Mouse (Mus musculus) CH12.LX (cell line): ENCODE measurements around the gene Baiap3. TPM values are rescaled to one million over a fixed set of nuclear protein-coding genes. Genes with fewer than 3 reads are reported as not detected.

ENCODE experiments used
- DNase-seq: peaks from one replicate; pipeline ENCODE4 v3.0.0-alpha.2; 2013; ENCODE audit errors: extremely low read depth
- H3K27ac ChIP-seq: 2 replicates; pipeline ENCODE4 v1.5.1; 2012; ENCODE audit warnings: low read depth, mild to moderate bottlenecking, control low read depth, moderate library complexity; ENCODE audit not compliant: insufficient read depth
- H3K27me3 ChIP-seq: replicated peaks from 2 replicates; pipeline ENCODE3; 2012; ENCODE audit warnings: inconsistent platforms
- H3K36me3 ChIP-seq, 2 experiments: replicated peaks in 1 of 2; 2 replicates each; pipeline versions ENCODE3 to v1.6.1; 2012; ENCODE audit warnings: inconsistent platforms in 1 of 2, low read length in 1 of 2, mild to moderate bottlenecking in 1 of 2, mixed read lengths in 1 of 2, moderate library complexity in 1 of 2; ENCODE audit not compliant: control insufficient read depth in 1 of 2, insufficient read depth in 1 of 2
- H3K4me1 ChIP-seq, 2 experiments: 2 replicates each; pipeline ENCODE4 v1.6.1; 2012; ENCODE audit warnings: inconsistent platforms in 1 of 2, moderate library complexity in 1 of 2; ENCODE audit not compliant: insufficient read depth in 2 of 2, control insufficient read depth in 1 of 2
- H3K4me2 ChIP-seq: 2 replicates; pipeline ENCODE4 v1.6.1; 2012; ENCODE audit warnings: low read depth, mild to moderate bottlenecking, control low read depth; ENCODE audit not compliant: poor library complexity, insufficient read depth, severe bottlenecking
- H3K4me3 ChIP-seq, 3 experiments: fragments of 150-350 bp in 1 of 3; sonication (generic) in 1 of 3; replicated peaks in 1 of 3; 2 replicates each; pipeline versions ENCODE3 to v1.5.1; 2011 to 2012; ENCODE audit warnings: low read depth in 2 of 3, low read length in 2 of 3, mild to moderate bottlenecking in 2 of 3, moderate library complexity in 2 of 3, control low read depth in 1 of 3, improper control_type of control experiment in 1 of 3, inconsistent platforms in 1 of 3, mixed read lengths in 1 of 3; ENCODE audit not compliant: poor library complexity in 1 of 3
- H3K79me2 ChIP-seq: replicated peaks from 2 replicates; pipeline ENCODE4 v1.6.1; 2012; ENCODE audit warnings: mild to moderate bottlenecking, moderate library complexity; ENCODE audit not compliant: control insufficient read depth, poor library complexity, insufficient read depth, severe bottlenecking; ENCODE audit errors: extremely low read depth
- H3K9ac ChIP-seq: 2 replicates; pipeline ENCODE4 v1.6.1; 2012; ENCODE audit warnings: low read depth, mild to moderate bottlenecking, control low read depth, moderate library complexity; ENCODE audit not compliant: insufficient read depth
- H3K9me3 ChIP-seq: replicated peaks from 2 replicates; pipeline ENCODE3; 2012; ENCODE audit warnings: low read length, inconsistent platforms, mixed read lengths
- BHLHE40 ChIP-seq: IDR thresholded peaks from 2 replicates; pipeline ENCODE4 v1.6.1; 2011; ENCODE audit warnings: mild to moderate bottlenecking, low read depth, low read length, improper control_type of control experiment
- CHD1 ChIP-seq: IDR thresholded peaks from 2 replicates; pipeline ENCODE4 v1.6.1; 2012; ENCODE audit warnings: low read depth, low read length, improper control_type of control experiment, inconsistent platforms
- CHD2 ChIP-seq: IDR thresholded peaks from 2 replicates; pipeline ENCODE4 v1.6.1; 2011; ENCODE audit warnings: low read length, improper control_type of control experiment
- E2F4 ChIP-seq: IDR thresholded peaks from 2 replicates; pipeline ENCODE4 v1.6.1; 2011; ENCODE audit warnings: low read depth, low read length, improper control_type of control experiment; ENCODE audit not compliant: insufficient replicate concordance
- ELF1 ChIP-seq: IDR thresholded peaks from 2 replicates; pipeline ENCODE4 v1.6.1; 2014; ENCODE audit warnings: low read depth, mild to moderate bottlenecking, inconsistent platforms, low read length, improper control_type of control experiment
- EP300 ChIP-seq: IDR thresholded peaks from 2 replicates; pipeline ENCODE4 v1.6.1; 2011; ENCODE audit warnings: low read length, improper control_type of control experiment
- ETS1 ChIP-seq: conservative IDR thresholded peaks from 2 replicates; pipeline ENCODE4 v1.6.1; 2012; ENCODE audit warnings: low read depth, mild to moderate bottlenecking, inconsistent platforms, low read length, improper control_type of control experiment, moderate library complexity
- HCFC1 ChIP-seq: IDR thresholded peaks from 2 replicates; pipeline ENCODE4 v1.6.1; 2012; ENCODE audit warnings: low read depth, mild to moderate bottlenecking, inconsistent platforms, low read length, improper control_type of control experiment
- IRF4 ChIP-seq: IDR thresholded peaks from 2 replicates; pipeline ENCODE4 v1.6.1; 2014; ENCODE audit warnings: low read depth, mild to moderate bottlenecking, inconsistent platforms, low read length, improper control_type of control experiment
- JUND ChIP-seq: conservative IDR thresholded peaks from 2 replicates; pipeline ENCODE4 v1.6.1; 2011; ENCODE audit warnings: low read depth, low read length, improper control_type of control experiment
- KAT2A ChIP-seq: IDR thresholded peaks from 2 replicates; pipeline ENCODE4 v1.6.1; 2012; ENCODE audit warnings: low read length, improper control_type of control experiment, inconsistent platforms; ENCODE audit not compliant: insufficient replicate concordance
- MAFK ChIP-seq: IDR thresholded peaks from 2 replicates; pipeline ENCODE4 v1.6.1; 2011; ENCODE audit warnings: low read length, improper control_type of control experiment; ENCODE audit not compliant: insufficient replicate concordance
- MAX ChIP-seq: IDR thresholded peaks from 2 replicates; pipeline ENCODE4 v1.6.1; 2011; ENCODE audit warnings: low read length, improper control_type of control experiment
- MAZ ChIP-seq: IDR thresholded peaks from 2 replicates; pipeline ENCODE4 v1.6.1; 2012; ENCODE audit warnings: low read depth, mild to moderate bottlenecking, inconsistent platforms, low read length, improper control_type of control experiment, moderate library complexity
- MEF2A ChIP-seq: IDR thresholded peaks from 2 replicates; pipeline ENCODE4 v1.6.1; 2014; ENCODE audit warnings: low read depth, mild to moderate bottlenecking, inconsistent platforms, low read length, improper control_type of control experiment, borderline replicate concordance
- MYC ChIP-seq: IDR thresholded peaks from 2 replicates; pipeline ENCODE4 v1.6.1; 2011; ENCODE audit warnings: low read depth, mild to moderate bottlenecking, improper control_type of control experiment, low read length
- NELFE ChIP-seq: IDR thresholded peaks from 2 replicates; pipeline ENCODE4 v1.6.1; 2011; ENCODE audit warnings: low read depth, low read length, improper control_type of control experiment
- NRF1 ChIP-seq: IDR thresholded peaks from 2 replicates; pipeline ENCODE4 v1.6.1; 2014; ENCODE audit warnings: low read depth, mild to moderate bottlenecking, inconsistent platforms, low read length, improper control_type of control experiment, moderate library complexity
- PAX5 ChIP-seq: IDR thresholded peaks from 2 replicates; pipeline ENCODE4 v1.6.1; 2012; ENCODE audit warnings: low read length, inconsistent platforms, mixed read lengths
- POLR2A ChIP-seq: IDR thresholded peaks from 2 replicates; pipeline ENCODE4 v1.6.1; 2011; ENCODE audit warnings: low read depth, mild to moderate bottlenecking, improper control_type of control experiment, low read length
- POLR2AphosphoS2 ChIP-seq: IDR thresholded peaks from 2 replicates; pipeline ENCODE4 v1.6.1; 2011; ENCODE audit warnings: low read depth, low read length, improper control_type of control experiment
- RCOR1 ChIP-seq: conservative IDR thresholded peaks from 2 replicates; pipeline ENCODE4 v1.6.1; 2012; ENCODE audit warnings: low read depth, mild to moderate bottlenecking, inconsistent platforms, low read length, improper control_type of control experiment
- SIN3A ChIP-seq: IDR thresholded peaks from 2 replicates; pipeline ENCODE4 v1.6.1; 2012; ENCODE audit warnings: low read length, improper control_type of control experiment, inconsistent platforms
- USF1 ChIP-seq: IDR thresholded peaks from 2 replicates; pipeline ENCODE4 v1.6.1; 2014; ENCODE audit warnings: low read depth, mild to moderate bottlenecking, inconsistent platforms, low read length, improper control_type of control experiment
- USF2 ChIP-seq: conservative IDR thresholded peaks from 2 replicates; pipeline ENCODE4 v1.6.1; 2011; ENCODE audit warnings: low read depth, low read length, improper control_type of control experiment
- ZC3H11A ChIP-seq: IDR thresholded peaks from 2 replicates; pipeline ENCODE4 v1.6.1; 2012; ENCODE audit warnings: low read depth, mild to moderate bottlenecking, inconsistent platforms, low read length, improper control_type of control experiment
- ZMIZ1 ChIP-seq: IDR thresholded peaks from 2 replicates; pipeline ENCODE4 v1.6.1; 2012; ENCODE audit warnings: low read depth, mild to moderate bottlenecking, inconsistent platforms, low read length, improper control_type of control experiment
- ZNF384 ChIP-seq: IDR thresholded peaks from 2 replicates; pipeline ENCODE4 v1.6.1; 2012; ENCODE audit warnings: low read depth, low read length, improper control_type of control experiment, inconsistent platforms
- dilution Hi-C: fragments of 300-500 bp; cut with MboI; formaldehyde crosslinking; loops from 2 replicates; pipeline ENCODE4 v1.14.3; 2020; ENCODE audit warnings: low sequenced_read_pairs; ENCODE audit not compliant: extremely low pct_unique_long_range_greater_than_20kb, extremely low pct_ligation_motif_present
- in situ Hi-C: fragments of 300-500 bp; cut with MboI; formaldehyde crosslinking; loops from 3 replicates; pipeline ENCODE4 v1.14.3; 2019; ENCODE audit warnings: low sequenced_read_pairs, low pct_ligation_motif_present, low pct_unique_long_range_greater_than_20kb, mixed read lengths
- polyA plus RNA-seq: library from polyadenylated mRNA; unstranded; fragments of >175 nt; gene quantifications from 2 replicates; pipeline ENCODE4 v1.2.1, GENCODE M21; 2012; ENCODE audit warnings: low read depth; ENCODE audit not compliant: insufficient read length
- total RNA-seq, 2 experiments: library from RNA; depleted of rRNA; stranded (reverse); fragments of 300-350 nt in 1 of 2; fragments of >200 nt in 1 of 2; gene quantifications; 2 replicates each; pipeline ENCODE4 v1.2.3; 2012 to 2014

The Baiap3 gene
- total and polyA plus RNA-seq, 3 experiments: 0.19 to 0.21 TPM; not detected in 1

DNA sequence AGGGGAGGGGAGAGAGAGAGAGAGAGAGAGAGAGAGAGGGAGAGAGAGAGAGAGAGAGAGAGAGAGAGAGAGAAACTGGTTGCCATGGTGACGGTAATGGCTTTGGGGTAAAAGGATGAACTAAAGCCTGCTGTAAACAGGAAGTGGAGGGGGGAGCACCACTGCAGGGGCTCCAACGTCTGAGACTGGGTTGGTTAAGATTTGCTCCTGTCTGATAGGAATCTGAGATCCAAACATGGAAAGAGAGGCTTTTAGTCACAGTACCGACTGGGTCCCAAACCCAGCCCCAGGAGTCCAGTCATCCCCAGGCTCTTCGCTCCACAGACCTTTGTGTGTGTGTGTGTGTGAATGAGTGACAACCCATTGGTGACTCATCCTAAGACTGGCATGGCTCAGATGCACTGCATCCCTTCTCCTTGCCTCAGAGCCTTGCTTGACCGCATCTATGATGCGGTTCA is 1.7 kb upstream of the Baiap3 start:
- no peak for TF ChIP-seq MEF2A
- TF ChIP-seq ZNF384: no peak
- TF ChIP-seq E2F4: no peak
- no peak for TF ChIP-seq ETS1
- TF ChIP-seq PAX5: no peak
- no peak for TF ChIP-seq MAX
- no peak for TF ChIP-seq IRF4
- no peak for TF ChIP-seq MYC
- no peak for TF ChIP-seq ELF1
- TF ChIP-seq KAT2A: no peak
- TF ChIP-seq USF2: no peak
- no peak for TF ChIP-seq EP300
- no peak for TF ChIP-seq ZC3H11A
- no peak for TF ChIP-seq CHD2
- no peak for TF ChIP-seq JUND
- TF ChIP-seq BHLHE40: no peak
- no peak for TF ChIP-seq ZMIZ1
- TF ChIP-seq NELFE: no peak
- dilution Hi-C loops: no loop called here

DNA sequence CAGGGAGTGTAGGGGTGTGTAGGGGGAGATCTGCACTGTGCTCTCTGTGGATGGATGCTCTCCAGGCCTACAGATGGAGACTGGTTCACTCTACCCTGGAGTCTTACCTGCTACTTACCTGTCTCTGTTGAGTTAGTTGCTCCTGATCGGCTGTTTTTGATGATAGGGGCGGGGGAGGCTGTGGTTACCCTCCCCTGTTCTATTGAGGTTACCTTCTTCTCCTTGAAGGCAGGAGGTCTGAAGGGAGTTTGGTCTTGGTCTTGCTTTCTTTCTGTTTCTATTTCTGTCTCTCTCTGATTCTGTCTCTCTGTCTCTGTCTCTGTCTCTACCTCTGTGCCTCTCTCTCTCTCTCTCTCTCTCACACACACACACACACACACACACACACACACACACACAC is 1.1 kb downstream of the Baiap3 start:
- Histone ChIP-seq H3K9me3 (no peaks in the 10 kb centered on the region), H3K27ac (no peak overlapping the region), H3K79me2 (no peaks in the 10 kb centered on the region), H3K36me3 (peaks cover 12 to 32% of the 10 kb centered on the region in 2 experiments)
- in situ Hi-C loops: no loop called here
- TF ChIP-seq ETS1 (no peak), NRF1 (no peak), KAT2A (no peak), HCFC1 (no peak), NELFE (no peak), RCOR1 (no peak), USF1 (no peak), POLR2A (no peak), CHD1 (no peak), SIN3A (no peak), ELF1 (no peak), POLR2AphosphoS2 (no peak), IRF4 (no peak), MAFK (no peak), MYC (no peak), MAZ (no peak), MAX (no peak), EP300 (no peak)
- TF ChIP-seq, all 38 proteins: peak for 0
- DNase-seq: no peak
- H3K4me1 ChIP-seq: peaks cover 4 to 20% of the 10 kb centered on the region in 2 experiments; a peak in 3 of 4 replicates
- H3K27me3 ChIP-seq: peaks cover 19% of the 10 kb centered on the region
- H3K9ac ChIP-seq: no peak overlapping the region
- no peak overlapping the region for H3K4me2 ChIP-seq
- H3K4me3 ChIP-seq: no peak overlapping the region
- dilution Hi-C loops: no loop called here

More for the DNA sequence above, 1.7 kb upstream of the Baiap3 start:
- Histone ChIP-seq H3K79me2 (no peaks in the 10 kb centered on the region), H3K27ac (no peak overlapping the region), H3K27me3 (peaks cover 6% of the 10 kb centered on the region), H3K4me1 (peaks cover 4 to 20% of the 10 kb centered on the region in 2 experiments; a peak in 3 of 4 replicates), H3K4me3 (no peak overlapping the region), H3K36me3 (peaks cover 25 to 40% of the 10 kb centered on the region in 2 experiments), H3K9ac (no peak overlapping the region), H3K4me2 (no peak overlapping the region), H3K9me3 (no peaks in the 10 kb centered on the region)
- DNase-seq: peak; percentile 59
- in situ Hi-C loops: no loop called here
